Mouse (Mus musculus) cortical plate, adult 2 months (tissue): Measurements from ENCODE around the gene Gm37240.

ENCODE experiments used
- CTCF ChIP-seq: fragments of 200-500 bp; IDR thresholded peaks from 2 replicates; pipeline ENCODE4 v1.5.1; 2011; ENCODE audit warnings: mild to moderate bottlenecking, control low read depth, low read length; ENCODE audit not compliant: insufficient read depth; ENCODE audit errors: extremely low read depth
- POLR2A ChIP-seq: fragments of 200-500 bp; IDR thresholded peaks from 2 replicates; pipeline ENCODE4 v1.6.1; 2011; ENCODE audit warnings: mild to moderate bottlenecking, low read length, control low read depth; ENCODE audit not compliant: insufficient read depth; ENCODE audit errors: extremely low read depth

GRCm38 (mm10) chr3:84974193-84974592 lies 913.1 kb downstream of the Gm37240 start:
- TF ChIP-seq CTCF (no peak), POLR2A (no peak)
